Mouse (Mus musculus) cortical plate, adult 2 months (tissue): ENCODE results near the gene Edem1. TPM values are rescaled to one million over a fixed set of nuclear protein-coding genes. Genes with fewer than 3 reads are reported as not detected.
A peak's percentile ranks its signal among the peaks of the same experiment; 100 is the strongest.
"Not testable (repeated sequence)": the region's sequence is repeated elsewhere in the genome, so short reads cannot be mapped to it uniquely, and the experiment has no call there.

ENCODE experiments used
- H3K27ac ChIP-seq: fragments of 200-500 bp; 2 replicates; pipeline ENCODE4 v1.5.1; 2012; ENCODE audit warnings: low read length, control low read depth, inconsistent platforms; ENCODE audit not compliant: insufficient read depth
- H3K4me1 ChIP-seq: fragments of 200-500 bp; 2 replicates; pipeline ENCODE4 v1.6.1; 2011; ENCODE audit warnings: low read length; ENCODE audit not compliant: control insufficient read depth, insufficient read depth
- H3K4me3 ChIP-seq: fragments of 200-500 bp; 2 replicates; pipeline ENCODE4 v1.5.1; 2011; ENCODE audit warnings: mild to moderate bottlenecking, low read length, control low read depth; ENCODE audit not compliant: insufficient read depth
- CTCF ChIP-seq: fragments of 200-500 bp; IDR thresholded peaks from 2 replicates; pipeline ENCODE4 v1.5.1; 2011; ENCODE audit warnings: mild to moderate bottlenecking, control low read depth, low read length; ENCODE audit not compliant: insufficient read depth; ENCODE audit errors: extremely low read depth
- POLR2A ChIP-seq: fragments of 200-500 bp; IDR thresholded peaks from 2 replicates; pipeline ENCODE4 v1.6.1; 2011; ENCODE audit warnings: mild to moderate bottlenecking, low read length, control low read depth; ENCODE audit not compliant: insufficient read depth; ENCODE audit errors: extremely low read depth
- polyA plus RNA-seq: library from polyadenylated mRNA; depleted of rRNA; stranded (reverse); fragments of >200 nt; gene quantifications from 2 replicates; pipeline ENCODE4 v1.2.3, GENCODE M21; 2012

Edem1 gene
- polyA plus RNA-seq, 1 experiment: 12.9 TPM

GRCm38 (mm10) chr6:108866317-108866716, 37.9 kb downstream of the Edem1 start:
- H3K4me1 ChIP-seq: no peaks in the 10 kb centered on the region
- TF ChIP-seq POLR2A: no peak
- no peak for TF ChIP-seq CTCF
- no peak overlapping the region for H3K27ac ChIP-seq
- H3K4me3 ChIP-seq: no peak overlapping the region

- not testable (repeated sequence) for H3K4me1 ChIP-seq, H3K4me3 ChIP-seq, H3K27ac ChIP-seq
Measured at GRCm38 (mm10) chr6:108869031-108869430, 40.6 kb downstream of the Edem1 start.

GRCm38 (mm10) chr6:108870421-108870820, 42.0 kb downstream of the Edem1 start:
- Histone ChIP-seq H3K27ac (no peak overlapping the region), H3K4me1 (no peaks in the 10 kb centered on the region), H3K4me3 (no peak overlapping the region)
- TF ChIP-seq POLR2A: no peak
- TF ChIP-seq CTCF: no peak

- H3K4me3 ChIP-seq: no peak overlapping the region
- peaks cover 3% of the 10 kb centered on the region; the same call in 1 of the 2 replicates for H3K4me1 ChIP-seq
Measured at GRCm38 (mm10) chr6:108871251-108871650, 42.8 kb downstream of the Edem1 start.

GRCm38 (mm10) chr6:108875344-108875743, 46.9 kb downstream of the Edem1 start:
- H3K4me1 ChIP-seq: peaks cover 3% of the 10 kb centered on the region; the same call in 1 of the 2 replicates
- 0 out of 2 replicates have a peak overlapping the region, but pooled peaks have one; percentile 68 for H3K27ac ChIP-seq
- TF ChIP-seq CTCF: no peak
- no peak for TF ChIP-seq POLR2A
- no peak overlapping the region for H3K4me3 ChIP-seq

More at GRCm38 (mm10) chr6:108871251-108871650, 42.8 kb downstream of the Edem1 start:
- H3K27ac ChIP-seq: no peak overlapping the region
- TF ChIP-seq CTCF: no peak
- no peak for TF ChIP-seq POLR2A

GRCm38 (mm10) chr6:108876052-108876451, 47.6 kb downstream of the Edem1 start:
- TF ChIP-seq POLR2A: no peak
- TF ChIP-seq CTCF: no peak
- 0 out of 2 replicates have a peak overlapping the region, but pooled peaks have one; percentile 68 for H3K27ac ChIP-seq
- 0 out of 2 replicates have a peak overlapping the region, but pooled peaks have one; percentile 6 for H3K4me3 ChIP-seq

GRCm38 (mm10) chr6:108876486-108876885, 48.0 kb downstream of the Edem1 start:
- TF ChIP-seq POLR2A: no peak
- TF ChIP-seq CTCF: no peak
- Histone ChIP-seq H3K27ac (no peak overlapping the region), H3K4me1 (peaks cover 3% of the 10 kb centered on the region; the same call in 1 of the 2 replicates)

More at GRCm38 (mm10) chr6:108876052-108876451, 47.6 kb downstream of the Edem1 start:
- peaks cover 3% of the 10 kb centered on the region; the same call in 1 of the 2 replicates for H3K4me1 ChIP-seq

GRCm38 (mm10) chr6:108880368-108881013, 52.0 kb downstream of the Edem1 start:
- peaks cover 3% of the 10 kb centered on the region; the same call in 1 of the 2 replicates for H3K4me1 ChIP-seq
- TF ChIP-seq CTCF (no peak), POLR2A (no peak)
- H3K4me3 ChIP-seq: no peak overlapping the region
- no peak overlapping the region for H3K27ac ChIP-seq

More at GRCm38 (mm10) chr6:108876486-108876885, 48.0 kb downstream of the Edem1 start:
- no peak overlapping the region for H3K4me3 ChIP-seq

- no peaks in the 10 kb centered on the region; the same call in 1 of the 2 replicates for H3K4me1 ChIP-seq
- no peak overlapping the region for H3K27ac ChIP-seq
- no peak overlapping the region for H3K4me3 ChIP-seq
- no peak for TF ChIP-seq POLR2A
- TF ChIP-seq CTCF: 0 out of 2 replicates have a peak, but pooled peaks have one; percentile 0
Measured at GRCm38 (mm10) chr6:108881074-108881473, 52.6 kb downstream of the Edem1 start.

- Histone ChIP-seq H3K27ac (no peak overlapping the region), H3K4me1 (no peaks in the 10 kb centered on the region), H3K4me3 (no peak overlapping the region)
- no peak for TF ChIP-seq POLR2A
- no peak for TF ChIP-seq CTCF
Measured at GRCm38 (mm10) chr6:108883826-108884225, 55.4 kb downstream of the Edem1 start.

- Histone ChIP-seq H3K4me1 (no peaks in the 10 kb centered on the region), H3K4me3 (no peak overlapping the region), H3K27ac (no peak overlapping the region)
- TF ChIP-seq CTCF (no peak), POLR2A (no peak)
Measured at GRCm38 (mm10) chr6:108884603-108885002, 56.2 kb downstream of the Edem1 start.
